Mouse (Mus musculus): ENCODE measurements around the gene Irs2.

DNA sequence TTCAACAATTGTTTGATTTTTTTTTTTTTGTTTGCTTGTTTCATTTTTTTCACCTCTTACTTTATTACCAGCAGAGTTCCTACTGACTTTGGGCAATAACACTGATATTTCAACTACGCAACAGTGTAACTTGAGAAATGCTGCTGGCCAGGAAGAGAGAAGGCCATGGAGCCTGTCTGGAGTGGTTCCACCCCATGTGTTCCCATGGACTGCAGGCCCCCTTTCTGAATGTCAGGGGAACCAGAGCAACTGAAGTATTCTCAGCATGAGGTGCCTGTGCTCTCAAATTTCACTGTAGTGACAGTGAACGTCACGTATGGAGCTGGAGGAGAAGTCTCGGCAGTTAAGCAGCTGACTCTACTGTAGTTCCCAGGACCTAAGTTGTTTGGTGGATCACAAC, 35.3 kb upstream of the Irs2 start:
- TF ChIP-seq CTCF (IDR thresholded peaks at IDR 0.05; ENCODE audit: low read depth) (no peak), EP300 (IDR thresholded peaks at IDR 0.05; ENCODE audit: low read depth) (no peak)

Data from heart, postnatal 0 days (tissue).